ENCODE assay signal across 28 mouse cellular contexts in the genomic region with DNA sequence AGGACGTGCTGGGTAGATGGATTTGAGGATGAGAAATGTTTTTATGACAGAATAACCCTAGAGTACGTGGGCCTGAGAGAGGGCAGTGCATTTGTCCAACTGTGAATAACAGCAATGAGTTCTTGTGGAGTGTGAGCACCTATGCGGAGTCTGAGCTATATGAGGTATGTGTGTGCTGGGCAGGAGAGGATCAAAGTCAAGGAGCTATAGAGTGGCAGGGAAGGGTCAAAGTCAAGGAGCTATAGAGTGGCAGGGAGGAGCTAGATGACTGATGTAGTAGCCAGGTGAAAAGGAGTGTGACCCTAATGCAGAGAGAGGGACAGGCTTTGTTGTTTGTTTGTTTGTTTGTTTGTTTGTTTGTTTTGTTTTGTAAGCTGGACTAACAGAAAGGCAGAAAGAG.
"Had no signal": no experiment of that assay in that cellular context is flagged by ENCODE, and none has a peak within 500 bp of the region (broad histone marks: within the 10 kb centered on the region; RNA-seq: fewer than 3 reads in every experiment).

No protein-coding gene starts in this region.

- H3K4me1 ChIP-seq: hindbrain, embryonic 10.5 days; hindbrain, embryonic 12.5 days; liver, embryonic 15.5 days had no signal

- H3K4me2 ChIP-seq: heart, embryonic 11.5 days; heart, embryonic 13.5 days; heart, embryonic 15.5 days; hindbrain, embryonic 12.5 days; hindbrain, embryonic 14.5 days; kidney, embryonic 15.5 days; limb, embryonic 12.5 days; liver, embryonic 11.5 days; liver, embryonic 13.5 days; liver, embryonic 15.5 days had no signal

- DNase-seq: gastrocnemius, postnatal 14 days; gastrocnemius, postnatal 36 days; heart, adult 11 months; heart, adult 2 months; heart, postnatal 14 days; heart, postnatal 4 days; kidney, adult 18-20 months; kidney, adult 8-10 months; kidney, postnatal 14 days; kidney, postnatal 36 days; liver; liver, embryonic 13.5 days had no signal

- H3K36me3 ChIP-seq: heart, embryonic 13.5 days; heart, embryonic 15.5 days; hindbrain, embryonic 10.5 days; hindbrain, embryonic 12.5 days; kidney, embryonic 15.5 days; limb, embryonic 10.5 days; limb, embryonic 12.5 days; liver, embryonic 13.5 days; liver, embryonic 15.5 days had no signal

- H3K9ac ChIP-seq: heart, embryonic 13.5 days; heart, embryonic 15.5 days; hindbrain, embryonic 12.5 days; hindbrain, embryonic 14.5 days; kidney, embryonic 15.5 days; limb, embryonic 12.5 days; liver, embryonic 13.5 days; liver, embryonic 15.5 days had no signal

- H3K9me3 ChIP-seq: heart, embryonic 13.5 days; heart, embryonic 15.5 days; hindbrain, embryonic 10.5 days; hindbrain, embryonic 12.5 days; kidney, embryonic 15.5 days; limb, embryonic 10.5 days; limb, embryonic 12.5 days; liver, embryonic 13.5 days; liver, embryonic 15.5 days had no signal

- H3K4me3 ChIP-seq: heart, adult 2 months; heart, embryonic 13.5 days; heart, embryonic 15.5 days; hindbrain, embryonic 10.5 days; hindbrain, embryonic 12.5 days; kidney, embryonic 15.5 days; layer of hippocampus, adult 2 months; left cerebral cortex, adult 2 months; limb, embryonic 10.5 days; limb, embryonic 12.5 days; liver, embryonic 13.5 days; liver, embryonic 15.5 days had no signal

- ATAC-seq: hindbrain, embryonic 16.5 days; inflammation-experienced regulatory T-cells, adult 6 months had no signal

- H3K27ac ChIP-seq: heart, adult 2 months; heart, embryonic 13.5 days; heart, embryonic 15.5 days; hindbrain, embryonic 10.5 days; hindbrain, embryonic 12.5 days; hindbrain, embryonic 14.5 days; kidney, embryonic 15.5 days; kidney, postnatal 0 days; layer of hippocampus, adult 2 months; left cerebral cortex, adult 2 months; limb, embryonic 10.5 days; limb, embryonic 12.5 days; liver, embryonic 13.5 days; liver, embryonic 15.5 days had no signal

- H3K27me3 ChIP-seq: heart, embryonic 15.5 days; hindbrain, embryonic 12.5 days; kidney, embryonic 15.5 days; liver, embryonic 13.5 days; liver, embryonic 15.5 days had no signal
